Mouse (Mus musculus): ENCODE measurements around the gene Fads1. TPM values are rescaled to one million over a fixed set of nuclear protein-coding genes. Genes with fewer than 3 reads are reported as not detected.

The Fads1 gene
- polyA plus RNA-seq, 1 experiment, result 117 TPM

DNA sequence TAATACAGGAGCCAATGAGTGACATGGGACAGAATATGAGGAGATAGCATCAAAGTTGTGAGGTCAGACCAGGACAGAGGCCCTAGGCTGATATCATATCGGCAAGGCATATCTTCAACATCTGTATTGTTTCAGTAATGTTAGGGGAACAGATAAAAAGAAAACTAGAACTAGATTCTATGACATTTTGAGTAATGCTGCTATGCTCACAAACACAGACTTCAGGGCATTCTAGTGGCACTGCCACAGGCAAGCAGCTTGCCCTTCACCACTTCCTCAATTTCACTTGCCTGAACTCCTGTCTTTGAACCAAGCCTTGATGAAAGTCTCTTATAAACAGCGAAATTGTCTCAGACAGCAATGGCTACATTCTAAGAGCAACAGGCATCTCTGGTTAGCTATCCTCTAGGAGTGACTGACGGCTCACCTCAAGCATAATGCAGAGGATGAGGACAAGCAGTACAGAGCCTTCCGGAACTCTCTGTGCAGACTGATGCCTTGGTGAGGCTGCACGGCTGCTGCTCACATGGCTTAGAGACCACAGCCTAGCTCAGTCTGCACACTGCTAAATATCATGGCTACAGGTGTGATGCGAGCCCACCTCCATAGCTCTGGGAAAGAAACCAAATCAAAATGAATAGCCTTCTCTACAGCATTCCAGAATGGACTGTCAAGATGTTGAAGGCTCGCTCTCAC is 8.7 kb upstream of the Fads1 start:
- DNase-seq, result no peak
- Histone ChIP-seq H3K4me1 (ENCODE audit: control insufficient read depth, insufficient read depth, low read length) (no peaks in the 10 kb centered on the region; the same call in none of the 2 replicates), H3K4me3 (replicated peaks; ENCODE audit: extremely low read depth, low read depth, low read length) (no peak overlapping the region)
- TF ChIP-seq POLR2A (IDR thresholded peaks at IDR 0.05; ENCODE audit: borderline replicate concordance, extremely low read depth, low read depth, low read length) (no peak), CTCF (IDR thresholded peaks at IDR 0.05; ENCODE audit: insufficient read depth, low read length) (no peak)
- WGBS, result 84% methylated on average over 7 of the region's 7 CpGs

DNA sequence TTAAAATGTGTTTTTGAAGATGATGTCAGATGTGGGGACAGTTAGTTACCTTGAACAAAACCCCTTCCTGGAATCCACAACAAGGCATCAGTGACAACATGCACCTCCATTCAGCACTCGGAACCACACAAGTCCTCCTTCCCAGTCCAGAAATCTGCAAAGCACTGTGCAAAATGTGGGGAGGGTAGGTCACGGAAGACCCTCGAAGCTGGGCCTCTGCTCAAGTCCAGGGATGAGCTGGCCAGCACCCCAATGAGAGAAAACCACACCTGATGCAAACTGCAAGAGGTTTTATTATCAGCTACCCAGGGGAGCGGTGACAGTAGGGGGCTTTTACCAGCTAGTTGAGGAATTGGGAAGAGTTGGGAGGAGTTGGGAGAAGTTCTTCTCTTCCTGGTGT is 7.7 kb upstream of the Fads1 start:
- no peak for DNase-seq
- TF ChIP-seq POLR2A (IDR thresholded peaks at IDR 0.05; ENCODE audit: borderline replicate concordance, extremely low read depth, low read depth, low read length) (no peak), CTCF (IDR thresholded peaks at IDR 0.05; ENCODE audit: insufficient read depth, low read length) (no peak)
- Histone ChIP-seq H3K4me3 (replicated peaks; ENCODE audit: extremely low read depth, low read depth, low read length) (no peak overlapping the region), H3K4me1 (ENCODE audit: control insufficient read depth, insufficient read depth, low read length) (no peaks in the 10 kb centered on the region; the same call in none of the 2 replicates)
- 81% methylated on average over 4 of the region's 4 CpGs for WGBS

DNA sequence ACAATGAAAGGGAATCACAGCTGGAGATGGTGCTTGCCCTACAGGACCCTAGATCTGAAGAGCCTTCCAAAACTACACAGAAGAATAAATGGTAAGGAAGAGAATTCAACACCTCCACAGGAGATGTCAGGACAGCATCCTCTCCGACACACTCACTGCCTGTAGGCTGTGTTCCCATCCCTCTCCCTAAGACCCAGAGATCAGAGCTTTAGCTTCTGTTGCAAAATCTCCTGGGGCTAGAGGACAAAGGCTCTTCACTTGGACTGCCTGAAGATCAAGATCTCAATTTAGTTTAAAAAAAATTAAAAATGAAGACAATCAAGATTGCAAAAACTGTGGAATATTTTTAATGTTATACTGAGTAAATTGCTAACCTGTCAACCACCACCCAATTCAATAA is 6.2 kb upstream of the Fads1 start:
- no peaks in the 10 kb centered on the region; the same call in none of the 2 replicates for H3K4me1 ChIP-seq (ENCODE audit: control insufficient read depth, insufficient read depth, low read length)
- TF ChIP-seq POLR2A (IDR thresholded peaks at IDR 0.05; ENCODE audit: borderline replicate concordance, extremely low read depth, low read depth, low read length), result no peak
- no peak for TF ChIP-seq CTCF (IDR thresholded peaks at IDR 0.05; ENCODE audit: insufficient read depth, low read length)
- H3K4me3 ChIP-seq (replicated peaks; ENCODE audit: extremely low read depth, low read depth, low read length), result no peak overlapping the region
- WGBS, result 73% methylated on average over 1 of the region's 1 CpGs
- no peak for DNase-seq

- no peak for DNase-seq
- 19% methylated on average over 7 of the region's 7 CpGs for WGBS
- Histone ChIP-seq H3K4me1 (ENCODE audit: control insufficient read depth, insufficient read depth, low read length) (peaks cover under 1% of the 10 kb centered on the region), H3K4me3 (replicated peaks; ENCODE audit: extremely low read depth, low read depth, low read length) (no peak overlapping the region)
- no peak for TF ChIP-seq CTCF (IDR thresholded peaks at IDR 0.05; ENCODE audit: insufficient read depth, low read length)
- TF ChIP-seq POLR2A (IDR thresholded peaks at IDR 0.05; ENCODE audit: borderline replicate concordance, extremely low read depth, low read depth, low read length), result no peak
Measured at GRCm38 (mm10) chr19:10176941-10177372, 5.7 kb upstream of the Fads1 start.

- TF ChIP-seq CTCF (IDR thresholded peaks at IDR 0.05; ENCODE audit: insufficient read depth, low read length), result no peak
- no peak for TF ChIP-seq POLR2A (IDR thresholded peaks at IDR 0.05; ENCODE audit: borderline replicate concordance, extremely low read depth, low read depth, low read length)
- WGBS, result 82% methylated on average over 7 of the region's 7 CpGs
- DNase-seq, result no peak
- Histone ChIP-seq H3K4me1 (ENCODE audit: control insufficient read depth, insufficient read depth, low read length) (peaks cover 5% of the 10 kb centered on the region), H3K4me3 (replicated peaks; ENCODE audit: extremely low read depth, low read depth, low read length) (no peak overlapping the region)
Measured at GRCm38 (mm10) chr19:10181225-10181624, 1.5 kb upstream of the Fads1 start.

- no peak for DNase-seq
- 16% methylated on average over 7 of the region's 7 CpGs for WGBS
- no peak for TF ChIP-seq CTCF (IDR thresholded peaks at IDR 0.05; ENCODE audit: insufficient read depth, low read length)
- TF ChIP-seq POLR2A (IDR thresholded peaks at IDR 0.05; ENCODE audit: borderline replicate concordance, extremely low read depth, low read depth, low read length), result no peak
- Histone ChIP-seq H3K4me3 (replicated peaks; ENCODE audit: extremely low read depth, low read depth, low read length) (peak overlapping the region; percentile 87), H3K4me1 (ENCODE audit: control insufficient read depth, insufficient read depth, low read length) (peaks cover 5% of the 10 kb centered on the region)
Measured at GRCm38 (mm10) chr19:10182142-10182541, 546 bp upstream of the Fads1 start.

DNA sequence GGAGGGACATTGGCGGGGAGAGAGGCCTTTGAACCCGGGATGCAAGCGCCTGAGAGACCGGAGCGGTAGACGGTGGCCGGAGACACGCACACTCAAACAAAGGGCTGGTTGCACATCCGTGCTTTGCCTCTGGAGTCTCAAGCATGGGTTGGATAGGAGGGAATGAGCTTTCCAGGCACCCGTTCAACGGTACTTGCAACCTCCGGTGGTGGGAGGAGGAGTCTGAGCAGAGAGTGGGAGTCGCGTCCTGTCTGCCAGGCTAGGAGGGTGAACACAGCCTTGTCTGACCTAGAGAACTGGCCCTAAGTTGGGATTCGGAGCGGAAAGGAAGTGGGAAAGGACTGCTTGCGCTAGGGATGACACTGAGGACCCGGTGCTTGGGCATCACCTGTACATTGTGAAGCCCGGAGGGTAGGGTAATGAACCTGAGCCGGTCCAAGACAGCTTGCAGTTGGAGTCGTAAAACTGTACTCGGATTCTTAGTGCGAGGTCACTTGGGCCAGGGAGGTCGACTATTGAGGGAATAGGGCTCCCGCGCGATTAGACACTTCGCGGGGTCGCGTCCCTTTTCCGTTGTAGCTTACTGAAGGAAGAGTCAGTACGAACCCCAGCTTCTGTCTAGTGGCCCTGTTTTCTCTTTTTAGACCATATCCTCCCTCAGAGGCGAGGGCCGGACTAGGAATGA is 753 bp downstream of the Fads1 start:
- peak overlapping the region; percentile 87 for H3K4me3 ChIP-seq (replicated peaks; ENCODE audit: extremely low read depth, low read depth, low read length)
- peak; percentile 77 for DNase-seq
- 2% methylated on average over 35 of the region's 35 CpGs for WGBS
- no peak for TF ChIP-seq CTCF (IDR thresholded peaks at IDR 0.05; ENCODE audit: insufficient read depth, low read length)
- peak; percentile 76; the same call in 1 of the 2 replicates for TF ChIP-seq POLR2A (IDR thresholded peaks at IDR 0.05; ENCODE audit: borderline replicate concordance, extremely low read depth, low read depth, low read length)
- H3K4me1 ChIP-seq (ENCODE audit: control insufficient read depth, insufficient read depth, low read length), result peaks cover 5% of the 10 kb centered on the region

DNA sequence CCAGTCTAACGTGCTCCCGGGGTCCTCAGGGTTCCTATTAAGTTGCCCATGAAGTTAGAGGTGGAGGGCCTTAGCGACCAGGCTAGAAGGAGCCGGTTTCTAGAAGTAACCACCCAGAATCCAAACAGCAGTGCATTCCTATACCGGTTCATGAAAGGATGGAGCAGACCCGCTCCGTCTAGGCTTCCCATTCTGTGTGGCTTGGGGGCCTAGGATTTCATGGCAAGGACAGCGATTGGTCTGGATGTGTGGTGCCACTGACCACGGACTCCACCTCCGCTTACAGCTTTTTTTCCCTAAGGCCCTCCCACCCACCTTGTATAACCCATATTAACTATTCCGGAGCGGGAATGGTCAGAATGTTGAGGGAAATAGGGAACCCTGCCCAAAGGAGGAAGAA is 1.4 kb downstream of the Fads1 start:
- peak; percentile 35 for DNase-seq
- peak; percentile 82; the same call in 1 of the 2 replicates for TF ChIP-seq POLR2A (IDR thresholded peaks at IDR 0.05; ENCODE audit: borderline replicate concordance, extremely low read depth, low read depth, low read length)
- TF ChIP-seq CTCF (IDR thresholded peaks at IDR 0.05; ENCODE audit: insufficient read depth, low read length), result no peak
- Histone ChIP-seq H3K4me3 (replicated peaks; ENCODE audit: extremely low read depth, low read depth, low read length) (peak overlapping the region; percentile 87), H3K4me1 (ENCODE audit: control insufficient read depth, insufficient read depth, low read length) (peaks cover 5% of the 10 kb centered on the region)
- WGBS, result 18% methylated on average over 12 of the region's 12 CpGs

GRCm38 (mm10) chr19:10185876-10186275 is 3.2 kb downstream of the Fads1 start:
- H3K4me1 ChIP-seq (ENCODE audit: control insufficient read depth, insufficient read depth, low read length), result peaks cover 5% of the 10 kb centered on the region
- no peak for DNase-seq
- H3K4me3 ChIP-seq (replicated peaks; ENCODE audit: extremely low read depth, low read depth, low read length), result no peak overlapping the region
- TF ChIP-seq POLR2A (IDR thresholded peaks at IDR 0.05; ENCODE audit: borderline replicate concordance, extremely low read depth, low read depth, low read length) (no peak), CTCF (IDR thresholded peaks at IDR 0.05; ENCODE audit: insufficient read depth, low read length) (no peak)
- WGBS, result 85% methylated on average over 3 of the region's 3 CpGs
